Mouse (Mus musculus) G1E (cell line): ENCODE results near the gene Usp29.

Experiments
- CTCF ChIP-seq: IDR thresholded peaks from 2 replicates; pipeline ENCODE4 v1.5.1; 2012; ENCODE audit warnings: low read depth, low read length, inconsistent platforms, mixed read lengths
- GATA2 ChIP-seq: IDR thresholded peaks from 2 replicates; pipeline ENCODE4 v1.6.1; 2012; ENCODE audit warnings: low read depth, low read length, inconsistent platforms, borderline replicate concordance
- TAL1 ChIP-seq: conservative IDR thresholded peaks from 2 replicates; pipeline ENCODE4 v1.6.1; 2012; ENCODE audit warnings: low read depth, low read length, inconsistent platforms, mixed read lengths

- TF ChIP-seq CTCF: no peak
- TF ChIP-seq TAL1: no peak
- no peak for TF ChIP-seq GATA2
Measured at GRCm38 (mm10) chr7:6866351-6866750, 136.0 kb downstream of the Usp29 start.
